Mouse (Mus musculus) small intestine, adult 2 months (tissue): ENCODE measurements around the gene Nckap5.

Experiments
- CTCF ChIP-seq: fragments of 200-500 bp; IDR thresholded peaks from 2 replicates; pipeline ENCODE4 v1.5.1; 2012; ENCODE audit warnings: low read depth, mild to moderate bottlenecking, control low read depth, inconsistent platforms, low read length, moderate library complexity, mixed read lengths; ENCODE audit not compliant: insufficient replicate concordance, insufficient read length; ENCODE audit errors: extremely low read depth
- POLR2A ChIP-seq: fragments of 200-500 bp; IDR thresholded peaks from 2 replicates; pipeline ENCODE4 v1.6.1; 2012; ENCODE audit warnings: low read depth, mild to moderate bottlenecking, control low read depth, inconsistent platforms, low read length, moderate library complexity

GRCm38 (mm10) chr1:126334202-126334601, 496.4 kb downstream of the Nckap5 start:
- TF ChIP-seq POLR2A: no peak
- no peak for TF ChIP-seq CTCF
